Mouse (Mus musculus) brain, embryonic 14.5 days (tissue): ENCODE measurements around the gene Flvcr1.

Experiments
- CTCF ChIP-seq: fragments of 200-500 bp; IDR thresholded peaks from 2 replicates; pipeline ENCODE4 v1.5.1; 2012; ENCODE audit warnings: inconsistent platforms, mild to moderate bottlenecking, moderate library complexity, borderline replicate concordance; ENCODE audit not compliant: insufficient read depth, insufficient read length; ENCODE audit errors: extremely low read depth
- POLR2A ChIP-seq: fragments of 200-500 bp; IDR thresholded peaks from 2 replicates; pipeline ENCODE4 v1.6.1; 2012; ENCODE audit warnings: mild to moderate bottlenecking, inconsistent platforms, borderline replicate concordance; ENCODE audit not compliant: poor library complexity, insufficient read depth, insufficient read length, severe bottlenecking; ENCODE audit errors: extremely low read depth

- TF ChIP-seq CTCF (no peak), POLR2A (no peak)
Measured at GRCm38 (mm10) chr1:191072329-191072913, 46.5 kb upstream of the Flvcr1 start.
